In genomic region chr14:75661548-75661947, GRCm38 (mm10) we compare ENCODE assay signal across 25 mouse cellular contexts. TPM values are rescaled to one million over a fixed set of nuclear protein-coding genes. Genes with fewer than 3 reads are reported as not detected.
"Had no signal": no experiment of that assay in that cellular context is flagged by ENCODE, and none has a peak within 500 bp of the region (broad histone marks: within the 10 kb centered on the region; RNA-seq: fewer than 3 reads in every experiment).

No protein-coding gene starts in this region.

- H3K9me3 ChIP-seq: limb, embryonic 10.5 days; limb, embryonic 13.5 days; liver, embryonic 12.5 days; liver, embryonic 15.5 days had no signal

- H3K9ac ChIP-seq: limb, embryonic 13.5 days; liver, embryonic 12.5 days; liver, embryonic 15.5 days had no signal

- H3K27me3 ChIP-seq: limb, embryonic 13.5 days; liver, embryonic 12.5 days; liver, embryonic 15.5 days had no signal

- H3K27ac ChIP-seq: limb, embryonic 10.5 days; limb, embryonic 13.5 days; liver, embryonic 12.5 days; liver, embryonic 15.5 days; macrophage; stomach, postnatal 0 days had no signal

- H3K4me3 ChIP-seq: limb, embryonic 10.5 days; limb, embryonic 13.5 days; liver, embryonic 12.5 days; liver, embryonic 15.5 days had no signal

- H3K4me1 ChIP-seq: limb, embryonic 10.5 days; liver, embryonic 15.5 days had no signal

- H3K4me2 ChIP-seq: limb, embryonic 13.5 days; liver, embryonic 12.5 days; liver, embryonic 15.5 days had no signal

- ATAC-seq: intestine, embryonic 16.5 days; liver, embryonic 12.5 days had no signal

- H3K36me3 ChIP-seq: limb, embryonic 10.5 days; limb, embryonic 13.5 days; liver, embryonic 12.5 days; liver, embryonic 15.5 days had no signal

- DNase-seq: kidney, adult 18-20 months; kidney, adult 9 months; kidney, postnatal 14 days; kidney, postnatal 4 days; liver; lung, adult 18-20 months; right cerebral cortex, adult 18-20 months; right cerebral cortex, postnatal 4 days; thymus, adult 2 months; thymus, postnatal 14 days had no signal

RNA-seq across cellular contexts. Expression of gene Erich6b, which starts 19.5 kb away (rescaled TPM):
- total RNA-seq: layer of hippocampus, adult 18-20 months; layer of hippocampus, postnatal 14 days; left cerebral cortex, adult 8-10 months; left cerebral cortex, postnatal 14 days; megakaryocyte, adult 5-6 weeks had no signal
- polyA plus RNA-seq: intestine, embryonic 16.5 days; limb, embryonic 10.5 days; limb, embryonic 13.5 days; liver, embryonic 12.5 days; liver, embryonic 15.5 days; lung, embryonic 16.5 days; macrophage; neural tube, embryonic 14.5 days; stomach, embryonic 14.5 days; stomach, postnatal 0 days; thymus, adult 2 months had no signal
